Mouse (Mus musculus): Measurements from ENCODE around the gene Ipo5.

GRCm38 (mm10) chr14:120960991-120961390, 50.0 kb downstream of the Ipo5 start:
- TF ChIP-seq POLR2A (IDR thresholded peaks at IDR 0.05; ENCODE audit: extremely low read depth, insufficient read depth, low read length) (no peak), CTCF (IDR thresholded peaks at IDR 0.05; ENCODE audit: low read depth, low read length) (no peak)

Measured in liver, adult 2 months (tissue).